Mouse (Mus musculus) heart, adult 2 months (tissue): Measurements from ENCODE around the gene Oas1g.

Source experiments
- CTCF ChIP-seq: fragments of 200-600 bp; IDR thresholded peaks from 2 replicates; pipeline ENCODE4 v1.8.1; 2022; ENCODE audit warnings: antibody characterized with exemption, mild to moderate bottlenecking, moderate library complexity
- EP300 ChIP-seq: fragments of 200-500 bp; IDR thresholded peaks from 2 replicates; pipeline ENCODE4 v1.6.1; 2011; ENCODE audit warnings: low read depth, low read length, control low read depth; ENCODE audit not compliant: insufficient read depth

GRCm38 (mm10) chr5:120933966-120934365, 46.6 kb upstream of the Oas1g start:
- no peak for TF ChIP-seq CTCF
- TF ChIP-seq EP300, result no peak
